Mouse (Mus musculus): Measurements from ENCODE around the gene Rasgrp1. TPM values are rescaled to one million over a fixed set of nuclear protein-coding genes. Genes with fewer than 3 reads are reported as not detected.

Gene Rasgrp1
- total and polyA plus RNA-seq, 3 experiments, result 0.34 to 0.62 (median 0.43) TPM

GRCm38 (mm10) chr2:117311349-117311748 lies 31.5 kb downstream of the Rasgrp1 start:
- no peak overlapping the region for H3K4me3 ChIP-seq
- WGBS, result 70% methylated on average over 1 of the region's 1 CpGs
- intact Hi-C loops (cut with DNase I), result no loop called here
- H3K27me3 ChIP-seq (ENCODE audit: control insufficient read depth, insufficient read depth, low read length), result no peaks in the 10 kb centered on the region
- no peaks in the 10 kb centered on the region for H3K36me3 ChIP-seq (ENCODE audit: control insufficient read depth, insufficient read depth, low read length)
- no peaks in the 10 kb centered on the region for H3K79me2 ChIP-seq (replicated peaks; ENCODE audit: control insufficient read depth, insufficient read depth, low read length)
- no peaks in the 10 kb centered on the region for H3K4me1 ChIP-seq (ENCODE audit: control insufficient read depth, insufficient read depth, low read length)
- TF ChIP-seq POLR2A (IDR thresholded peaks at IDR 0.05; ENCODE audit: insufficient read depth, low read depth, low read length) (no peak), CTCF (IDR thresholded peaks at IDR 0.05) (no peak), EP300 (IDR thresholded peaks at IDR 0.05; ENCODE audit: insufficient read depth, low read depth, low read length) (no peak)
- no peak overlapping the region for H3K9ac ChIP-seq (ENCODE audit: low read depth, low read length)
- DNase-seq, result no peak
- no peak overlapping the region for H3K27ac ChIP-seq

GRCm38 (mm10) chr2:117309046-117309445 lies 33.8 kb downstream of the Rasgrp1 start:
- Histone ChIP-seq H3K4me3 (no peak overlapping the region), H3K79me2 (replicated peaks; ENCODE audit: control insufficient read depth, insufficient read depth, low read length) (no peaks in the 10 kb centered on the region), H3K4me1 (ENCODE audit: control insufficient read depth, insufficient read depth, low read length) (no peaks in the 10 kb centered on the region), H3K9ac (ENCODE audit: low read depth, low read length) (no peak overlapping the region), H3K27me3 (ENCODE audit: control insufficient read depth, insufficient read depth, low read length) (no peaks in the 10 kb centered on the region), H3K27ac (no peak overlapping the region), H3K36me3 (ENCODE audit: control insufficient read depth, insufficient read depth, low read length) (no peaks in the 10 kb centered on the region)
- no peak for DNase-seq
- intact Hi-C loops (cut with DNase I), result no loop called here
- no peak for TF ChIP-seq EP300 (IDR thresholded peaks at IDR 0.05; ENCODE audit: insufficient read depth, low read depth, low read length)
- TF ChIP-seq POLR2A (IDR thresholded peaks at IDR 0.05; ENCODE audit: insufficient read depth, low read depth, low read length), result no peak
- TF ChIP-seq CTCF (IDR thresholded peaks at IDR 0.05), result no peak
- WGBS, result 58% methylated on average over 2 of the region's 2 CpGs

DNA sequence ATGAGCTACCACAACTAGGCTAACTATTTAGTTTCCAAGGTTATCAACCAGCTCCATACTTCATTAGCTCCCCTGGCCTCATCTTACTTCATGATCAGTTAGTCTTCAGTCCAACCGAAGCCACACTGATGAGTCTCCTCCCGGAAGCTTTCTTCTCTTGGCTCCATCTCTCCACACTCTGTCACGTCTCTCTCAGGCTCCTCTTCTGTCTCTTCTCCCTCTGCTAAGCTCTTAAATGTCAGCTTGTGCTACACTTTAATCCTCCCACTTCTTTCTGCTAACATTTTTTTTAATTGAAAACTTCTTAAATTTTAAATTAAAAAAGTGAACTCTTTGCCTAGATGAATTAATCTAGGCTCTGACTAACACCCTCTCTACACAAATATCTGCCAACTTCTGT lies 34.8 kb downstream of the Rasgrp1 start:
- no peak overlapping the region for H3K4me3 ChIP-seq
- WGBS, result 81% methylated on average over 3 of the region's 3 CpGs
- H3K36me3 ChIP-seq (ENCODE audit: control insufficient read depth, insufficient read depth, low read length), result no peaks in the 10 kb centered on the region
- no peaks in the 10 kb centered on the region for H3K4me1 ChIP-seq (ENCODE audit: control insufficient read depth, insufficient read depth, low read length)
- no peak for DNase-seq
- H3K79me2 ChIP-seq (replicated peaks; ENCODE audit: control insufficient read depth, insufficient read depth, low read length), result no peaks in the 10 kb centered on the region
- no peaks in the 10 kb centered on the region for H3K27me3 ChIP-seq (ENCODE audit: control insufficient read depth, insufficient read depth, low read length)
- H3K27ac ChIP-seq, result no peak overlapping the region
- intact Hi-C loops (cut with DNase I), result no loop called here
- TF ChIP-seq EP300 (IDR thresholded peaks at IDR 0.05; ENCODE audit: insufficient read depth, low read depth, low read length) (no peak), POLR2A (IDR thresholded peaks at IDR 0.05; ENCODE audit: insufficient read depth, low read depth, low read length) (no peak), CTCF (IDR thresholded peaks at IDR 0.05) (no peak)
- no peak overlapping the region for H3K9ac ChIP-seq (ENCODE audit: low read depth, low read length)

DNA sequence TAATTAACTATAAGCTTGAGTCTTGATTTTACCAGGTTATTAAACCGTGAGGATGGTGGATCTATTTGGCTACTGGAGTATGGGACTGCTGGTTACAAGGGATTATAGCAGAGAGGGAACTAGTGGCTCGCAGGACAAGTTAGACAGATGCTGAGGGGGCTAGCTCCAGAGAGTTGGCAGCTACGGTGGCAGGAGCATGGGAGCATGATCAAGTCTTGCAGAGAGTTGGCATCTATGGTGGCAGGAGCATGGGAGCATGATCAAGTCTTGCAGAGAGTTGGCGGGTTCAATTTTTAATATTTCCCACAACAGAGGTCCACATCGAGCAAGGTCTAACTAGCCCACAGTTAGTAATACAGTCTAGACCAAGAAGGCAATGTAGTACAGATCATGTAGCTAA lies 37.9 kb downstream of the Rasgrp1 start:
- Histone ChIP-seq H3K36me3 (ENCODE audit: control insufficient read depth, insufficient read depth, low read length) (no peaks in the 10 kb centered on the region), H3K27ac (no peak overlapping the region), H3K79me2 (replicated peaks; ENCODE audit: control insufficient read depth, insufficient read depth, low read length) (no peaks in the 10 kb centered on the region), H3K4me1 (ENCODE audit: control insufficient read depth, insufficient read depth, low read length) (no peaks in the 10 kb centered on the region), H3K9ac (ENCODE audit: low read depth, low read length) (no peak overlapping the region), H3K27me3 (ENCODE audit: control insufficient read depth, insufficient read depth, low read length) (no peaks in the 10 kb centered on the region), H3K4me3 (no peak overlapping the region)
- WGBS, result 82% methylated on average over 5 of the region's 5 CpGs
- DNase-seq, result no peak
- intact Hi-C loops (cut with DNase I), result no loop called here
- no peak for TF ChIP-seq POLR2A (IDR thresholded peaks at IDR 0.05; ENCODE audit: insufficient read depth, low read depth, low read length)
- no peak for TF ChIP-seq CTCF (IDR thresholded peaks at IDR 0.05)
- TF ChIP-seq EP300 (IDR thresholded peaks at IDR 0.05; ENCODE audit: insufficient read depth, low read depth, low read length), result no peak

- intact Hi-C loops (cut with DNase I), result no loop called here
- no peak overlapping the region for H3K9ac ChIP-seq (ENCODE audit: low read depth, low read length)
- H3K27me3 ChIP-seq (ENCODE audit: control insufficient read depth, insufficient read depth, low read length), result no peaks in the 10 kb centered on the region
- WGBS, result 85% methylated on average over 12 of the region's 12 CpGs
- no peaks in the 10 kb centered on the region for H3K79me2 ChIP-seq (replicated peaks; ENCODE audit: control insufficient read depth, insufficient read depth, low read length)
- TF ChIP-seq EP300 (IDR thresholded peaks at IDR 0.05; ENCODE audit: insufficient read depth, low read depth, low read length), result no peak
- TF ChIP-seq CTCF (IDR thresholded peaks at IDR 0.05), result no peak
- no peak for TF ChIP-seq POLR2A (IDR thresholded peaks at IDR 0.05; ENCODE audit: insufficient read depth, low read depth, low read length)
- H3K4me3 ChIP-seq, result no peak overlapping the region
- no peak overlapping the region for H3K27ac ChIP-seq
- no peaks in the 10 kb centered on the region for H3K36me3 ChIP-seq (ENCODE audit: control insufficient read depth, insufficient read depth, low read length)
- no peaks in the 10 kb centered on the region for H3K4me1 ChIP-seq (ENCODE audit: control insufficient read depth, insufficient read depth, low read length)
- peak in 1 of 2 experiments; percentile 42 for DNase-seq
These were observed 39.1 kb downstream of the Rasgrp1 start for GRCm38 (mm10) chr2:117303391-117304350.
